Mouse (Mus musculus): Measurements from ENCODE around the gene Hoxa10. TPM values are rescaled to one million over a fixed set of nuclear protein-coding genes. Genes with fewer than 3 reads are reported as not detected.

Gene Hoxa10
- total and polyA plus RNA-seq, 3 experiments: not detected

- Histone ChIP-seq H3K9me3 (replicated peaks; ENCODE audit: insufficient read depth, low read length) (no peaks in the 10 kb centered on the region), H3K36me3 (ENCODE audit: control insufficient read depth in 1 of 2, insufficient read depth in 2 of 2, low read length in 2 of 2) (no peaks in the 10 kb centered on the region), H3K4me1 (ENCODE audit: control insufficient read depth in 1 of 2, insufficient read depth in 2 of 2, low read length in 2 of 2) (no peaks in the 10 kb centered on the region), H3K27ac (ENCODE audit: control insufficient read depth, low read depth, low read length) (no peak overlapping the region), H3K4me3 (ENCODE audit: control insufficient read depth in 1 of 2, insufficient read depth in 1 of 2, low read depth in 2 of 2, low read length in 2 of 2) (no peak overlapping the region), H3K79me2 (ENCODE audit: control insufficient read depth, insufficient read depth, low read length, poor library complexity) (no peaks in the 10 kb centered on the region), H3K27me3 (ENCODE audit: control insufficient read depth in 1 of 2, insufficient read depth in 2 of 2, low read length in 2 of 2) (no peaks in the 10 kb centered on the region), H3K9ac (ENCODE audit: control insufficient read depth, low read depth, low read length, poor library complexity, severe bottlenecking) (no peak overlapping the region)
- TF ChIP-seq ZNF384 (IDR thresholded peaks at IDR 0.05; ENCODE audit: low read depth, low read length) (no peak), USF1 (IDR thresholded peaks at IDR 0.05; ENCODE audit: low read depth, low read length) (no peak), MXI1 (IDR thresholded peaks at IDR 0.05; ENCODE audit: low read depth, low read length) (no peak), MAZ (IDR thresholded peaks at IDR 0.05; ENCODE audit: low read depth, low read length) (no peak)
- no peak for DNase-seq (ENCODE audit: low read depth, low spot score)
Measured at GRCm38 (mm10) chr6:52283896-52284295, 43.2 kb upstream of the Hoxa10 start.

GRCm38 (mm10) chr6:52281084-52281483, 40.4 kb upstream of the Hoxa10 start:
- Histone ChIP-seq H3K4me1 (ENCODE audit: control insufficient read depth in 1 of 2, insufficient read depth in 2 of 2, low read length in 2 of 2) (no peaks in the 10 kb centered on the region), H3K36me3 (ENCODE audit: control insufficient read depth in 1 of 2, insufficient read depth in 2 of 2, low read length in 2 of 2) (no peaks in the 10 kb centered on the region), H3K4me3 (ENCODE audit: control insufficient read depth in 1 of 2, insufficient read depth in 1 of 2, low read depth in 2 of 2, low read length in 2 of 2) (no peak overlapping the region), H3K27ac (ENCODE audit: control insufficient read depth, low read depth, low read length) (no peak overlapping the region), H3K27me3 (ENCODE audit: control insufficient read depth in 1 of 2, insufficient read depth in 2 of 2, low read length in 2 of 2) (no peaks in the 10 kb centered on the region), H3K79me2 (ENCODE audit: control insufficient read depth, insufficient read depth, low read length, poor library complexity) (no peaks in the 10 kb centered on the region), H3K9me3 (replicated peaks; ENCODE audit: insufficient read depth, low read length) (no peaks in the 10 kb centered on the region), H3K9ac (ENCODE audit: control insufficient read depth, low read depth, low read length, poor library complexity, severe bottlenecking) (no peak overlapping the region)
- TF ChIP-seq POLR2A (IDR thresholded peaks at IDR 0.05; ENCODE audit: control insufficient read depth in 1 of 2, insufficient read depth in 1 of 2, low read depth in 1 of 2, low read length in 2 of 2, poor library complexity in 1 of 2): no peak
- TF ChIP-seq CHD2 (IDR thresholded peaks at IDR 0.05; ENCODE audit: low read length): no peak
- TF ChIP-seq GATA1 (IDR thresholded peaks at IDR 0.05; ENCODE audit: low read depth, low read length): no peak
- no peak for TF ChIP-seq ZMIZ1 (IDR thresholded peaks at IDR 0.05; ENCODE audit: low read depth, low read length)
- TF ChIP-seq ZC3H11A (IDR thresholded peaks at IDR 0.05; ENCODE audit: low read depth, low read length): no peak
- TF ChIP-seq TAL1 (IDR thresholded peaks at IDR 0.05; ENCODE audit: low read length): no peak
- no peak for TF ChIP-seq MAX (IDR thresholded peaks at IDR 0.05; ENCODE audit: low read length)
- DNase-seq (ENCODE audit: low read depth, low spot score): no peak

- H3K27me3 ChIP-seq (ENCODE audit: control insufficient read depth in 1 of 2, insufficient read depth in 2 of 2, low read length in 2 of 2): no peaks in the 10 kb centered on the region
- no peaks in the 10 kb centered on the region for H3K36me3 ChIP-seq (ENCODE audit: control insufficient read depth in 1 of 2, insufficient read depth in 2 of 2, low read length in 2 of 2)
- no peak for TF ChIP-seq MXI1 (IDR thresholded peaks at IDR 0.05; ENCODE audit: low read depth, low read length)
- no peak for TF ChIP-seq CHD2 (IDR thresholded peaks at IDR 0.05; ENCODE audit: low read length)
- no peak for TF ChIP-seq TBP (IDR thresholded peaks at IDR 0.05; ENCODE audit: low read depth, low read length)
- no peak for TF ChIP-seq USF1 (IDR thresholded peaks at IDR 0.05; ENCODE audit: low read depth, low read length)
- TF ChIP-seq MAZ (IDR thresholded peaks at IDR 0.05; ENCODE audit: low read depth, low read length): no peak
- no peak for TF ChIP-seq POLR2AphosphoS2 (IDR thresholded peaks at IDR 0.05; ENCODE audit: low read length)
- TF ChIP-seq GABPA (IDR thresholded peaks at IDR 0.05; ENCODE audit: low read depth, low read length): no peak
- no peak for TF ChIP-seq KAT2A (conservative IDR thresholded peaks at IDR 0.05; ENCODE audit: low read depth, low read length)
- no peak for TF ChIP-seq ZC3H11A (IDR thresholded peaks at IDR 0.05; ENCODE audit: low read depth, low read length)
- no peak for TF ChIP-seq CTCF (IDR thresholded peaks at IDR 0.05 in 2 of 3, conservative IDR thresholded peaks at IDR 0.05 in 1 of 3; ENCODE audit: control insufficient read depth in 1 of 3, insufficient read depth in 1 of 3, low read depth in 2 of 3, low read length in 3 of 3, poor library complexity in 1 of 3, severe bottlenecking in 1 of 3)
- TF ChIP-seq JUND (IDR thresholded peaks at IDR 0.05; ENCODE audit: low read depth, low read length): no peak
- DNase-seq (ENCODE audit: low read depth, low spot score): no peak
- no peaks in the 10 kb centered on the region for H3K79me2 ChIP-seq (ENCODE audit: control insufficient read depth, insufficient read depth, low read length, poor library complexity)
- no peaks in the 10 kb centered on the region for H3K9me3 ChIP-seq (replicated peaks; ENCODE audit: insufficient read depth, low read length)
- H3K27ac ChIP-seq (ENCODE audit: control insufficient read depth, low read depth, low read length): no peak overlapping the region
- no peak overlapping the region for H3K4me3 ChIP-seq (ENCODE audit: control insufficient read depth in 1 of 2, insufficient read depth in 1 of 2, low read depth in 2 of 2, low read length in 2 of 2)
- H3K9ac ChIP-seq (ENCODE audit: control insufficient read depth, low read depth, low read length, poor library complexity, severe bottlenecking): no peak overlapping the region
- no peaks in the 10 kb centered on the region for H3K4me1 ChIP-seq (ENCODE audit: control insufficient read depth in 1 of 2, insufficient read depth in 2 of 2, low read length in 2 of 2)
Measured at GRCm38 (mm10) chr6:52276920-52277319, 36.3 kb upstream of the Hoxa10 start.

All from MEL (cell line).